Mouse (Mus musculus): ENCODE results near the gene Homez.

The Homez gene

GRCm38 (mm10) chr14:54870861-54871260 lies at the start of gene Homez:
Gene Homez (minus strand): TSS chr14:54870961.
- in situ Hi-C loops (cut with MboI, MseI) = no loop called here

DNA sequence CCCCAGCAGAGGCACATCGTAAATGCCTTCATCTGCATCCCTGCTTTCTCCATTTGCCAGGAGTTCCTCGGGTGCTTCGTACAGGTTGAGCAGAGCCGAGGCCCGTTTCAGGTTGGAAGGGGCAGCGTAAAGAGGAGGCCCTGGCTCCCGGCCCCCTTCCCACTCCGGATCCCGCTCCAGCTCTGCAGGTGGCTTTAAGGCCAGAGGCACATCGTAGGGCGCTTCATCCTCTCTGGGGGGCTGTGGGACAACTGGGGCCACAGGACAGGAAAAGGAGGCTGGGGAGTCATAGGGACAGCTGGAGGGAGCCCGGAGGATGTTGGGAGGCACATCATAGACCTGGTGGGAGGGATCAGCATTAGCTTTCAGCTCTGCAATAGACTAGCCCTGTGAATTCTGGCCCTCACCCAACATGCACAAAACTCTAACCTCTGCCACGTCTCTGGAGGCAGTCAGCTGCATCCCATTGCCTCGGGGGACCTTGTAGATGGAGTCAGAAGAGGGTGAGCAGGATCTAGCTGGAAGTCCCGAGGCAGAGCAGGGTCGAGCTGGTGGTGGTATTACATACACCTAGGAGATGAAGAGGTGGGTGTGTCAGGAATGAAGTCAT lies 49.4 kb upstream of the Homez start:
- in situ Hi-C loops (cut with MboI, MseI) = loop anchor here (5.0 kb wide), 1 partner anchor 82 kb away; no protein-coding TSS in a partner anchor

GRCm38 (mm10) chr14:54913343-54913742 lies 42.6 kb upstream of the Homez start:
- in situ Hi-C loops (cut with MboI, MseI) = no loop called here

DNA sequence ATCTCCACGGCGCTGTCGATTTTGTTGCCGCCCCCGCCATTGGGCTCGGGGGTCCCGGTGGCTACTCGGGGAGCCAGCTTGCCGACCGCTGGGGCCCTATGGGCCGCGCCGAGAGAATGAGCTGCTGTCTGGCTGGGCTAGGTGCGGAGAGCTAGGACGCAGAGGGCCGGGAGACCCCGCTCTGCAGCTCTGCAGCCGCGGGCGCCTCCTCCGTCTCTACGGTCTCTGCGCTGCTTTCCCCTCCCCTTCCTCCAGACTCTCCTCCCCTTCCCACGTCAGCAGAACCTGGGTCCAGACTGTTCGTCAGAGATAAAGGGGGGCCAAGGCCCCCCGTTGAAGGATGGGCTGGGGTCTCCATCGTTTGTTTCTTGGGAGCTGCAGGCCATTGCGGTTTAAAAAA lies 42.1 kb upstream of the Homez start, which contains the start of gene Slc22a17:
Gene Slc22a17, minus strand, starts transcription at position 247 of the 400 bp plus-strand sequence.
- in situ Hi-C loops (cut with MboI, MseI) = no loop called here

DNA sequence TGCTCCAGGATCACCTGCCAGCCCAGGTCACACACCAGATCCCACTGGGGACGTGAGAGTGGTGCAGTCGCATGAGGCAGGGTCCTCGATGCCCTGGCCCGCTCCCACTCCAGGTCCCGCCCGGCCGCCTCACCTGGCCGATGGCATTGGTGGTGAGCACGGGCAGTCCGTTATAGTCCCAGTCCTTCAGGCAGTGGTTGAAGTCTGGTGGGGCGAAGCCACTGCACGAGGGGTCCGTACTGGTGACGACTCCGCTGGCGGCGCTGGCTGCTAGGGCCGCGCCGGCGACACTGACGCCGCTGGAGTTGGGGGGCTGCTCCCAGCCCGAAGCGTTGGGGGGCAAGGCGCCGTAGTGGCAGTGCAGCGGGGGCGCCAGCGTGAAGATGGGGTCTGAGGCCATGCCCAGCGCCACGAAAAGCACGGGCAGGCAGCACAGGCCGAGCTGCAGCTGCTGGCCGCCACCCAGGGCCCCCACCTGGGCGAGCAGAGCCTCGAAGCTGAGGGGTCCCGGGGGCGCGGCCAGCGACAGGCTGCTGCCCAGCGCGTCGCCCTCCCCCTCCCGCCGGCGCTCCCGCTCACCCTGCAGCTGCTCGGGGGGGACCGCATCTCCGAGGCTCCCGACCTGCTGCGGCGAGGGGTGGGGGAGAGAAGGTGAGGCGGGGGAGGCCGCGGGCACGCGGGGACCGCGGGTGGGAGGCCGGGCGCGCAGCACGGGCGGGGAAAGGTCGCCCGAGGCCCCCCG lies 41.5 kb upstream of the Homez start:
- in situ Hi-C loops (cut with MboI, MseI) = no loop called here

DNA sequence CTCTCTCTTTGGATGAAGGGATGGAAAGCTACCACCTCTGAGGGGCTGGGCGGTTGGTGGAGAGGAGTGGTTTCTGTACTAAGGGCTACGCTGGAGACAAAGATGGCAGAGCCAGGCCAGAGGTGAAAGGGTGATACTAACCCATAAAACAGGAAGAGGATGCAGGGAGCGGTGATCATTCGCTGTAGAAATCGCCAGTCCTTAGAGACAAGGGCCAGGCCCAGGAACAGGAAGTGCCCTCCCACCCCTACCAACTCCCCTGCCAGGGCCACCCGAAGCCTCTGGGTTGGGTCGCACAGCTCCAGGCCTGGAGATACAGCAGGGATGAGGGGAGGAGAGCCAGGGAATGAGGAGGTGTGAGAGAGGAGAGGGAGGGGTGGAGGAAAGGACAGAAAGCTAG lies 37.9 kb upstream of the Homez start:
- in situ Hi-C loops (cut with MboI, MseI) = no loop called here

DNA sequence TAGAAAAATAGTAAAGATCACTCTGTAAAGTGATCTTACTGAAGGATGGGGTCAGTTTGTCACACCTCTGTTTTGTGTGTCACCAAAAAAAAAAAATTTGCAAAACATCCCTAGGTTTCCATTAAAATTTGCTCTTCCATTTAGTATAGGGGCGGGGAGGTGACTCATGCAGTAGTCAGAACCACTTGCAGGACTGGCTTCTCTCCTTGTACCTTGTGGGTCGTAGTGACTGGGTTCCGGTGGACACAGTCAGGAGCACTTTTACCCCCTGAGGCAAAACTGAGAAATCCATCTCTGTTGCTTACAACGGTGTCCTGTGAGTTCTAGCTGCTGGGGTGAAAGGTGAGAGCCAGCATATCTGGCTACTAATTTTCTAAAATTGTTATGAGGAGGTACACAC lies 32.9 kb upstream of the Homez start:
- in situ Hi-C loops (cut with MboI, MseI) = no loop called here

DNA sequence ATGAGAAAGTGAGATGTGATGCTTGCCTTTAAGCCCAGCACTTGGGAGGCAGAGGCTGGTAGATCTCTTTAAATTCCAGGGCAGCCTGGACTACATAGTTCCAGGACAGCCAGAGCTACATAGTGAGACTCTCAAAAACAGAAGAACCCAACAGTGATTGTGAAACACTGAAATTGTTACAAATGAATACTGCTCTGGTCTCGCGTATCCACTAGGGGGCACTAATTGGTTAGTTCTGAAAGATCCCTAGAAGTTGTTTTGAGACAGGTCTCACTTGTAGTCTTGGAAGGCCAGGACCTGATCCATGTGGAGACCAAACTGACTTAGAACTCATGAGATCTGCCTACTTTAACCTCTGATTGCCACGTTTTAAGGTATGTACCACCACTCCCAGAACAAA lies 29.6 kb upstream of the Homez start:
- in situ Hi-C loops (cut with MboI, MseI) = no loop called here

GRCm38 (mm10) chr14:54897445-54897844 lies 26.7 kb upstream of the Homez start:
- in situ Hi-C loops (cut with MboI, MseI) = no loop called here

GRCm38 (mm10) chr14:54894296-54895151 lies 23.8 kb upstream of the Homez start:
- in situ Hi-C loops (cut with MboI, MseI) = no loop called here

DNA sequence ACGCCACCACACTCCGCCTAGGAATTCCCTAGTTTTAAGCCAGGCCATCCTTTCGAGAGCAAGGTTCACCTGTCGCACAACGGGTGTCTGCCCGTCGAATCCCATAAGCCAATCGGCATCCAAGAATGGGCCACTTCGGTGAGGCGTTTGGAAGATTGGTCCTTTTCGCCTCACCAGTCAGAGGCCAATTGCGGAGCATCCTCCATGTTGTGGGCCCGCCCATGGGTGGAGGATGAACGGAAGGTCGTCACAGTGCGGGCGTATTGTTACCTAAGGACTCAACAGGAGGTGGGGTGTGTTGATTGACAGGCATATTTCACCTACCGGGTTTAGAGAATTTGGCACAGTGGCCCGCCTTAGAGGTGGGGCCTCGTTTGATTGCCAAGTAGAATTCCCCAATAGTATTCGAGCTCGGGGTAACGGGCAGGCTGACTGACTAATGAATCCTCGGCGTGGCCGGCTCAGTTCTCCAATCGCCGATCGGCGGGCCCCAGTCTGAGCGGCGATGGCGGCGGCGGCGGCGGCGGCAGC lies 23.0 kb upstream of the Homez start:
- in situ Hi-C loops (cut with MboI, MseI) = no loop called here

DNA sequence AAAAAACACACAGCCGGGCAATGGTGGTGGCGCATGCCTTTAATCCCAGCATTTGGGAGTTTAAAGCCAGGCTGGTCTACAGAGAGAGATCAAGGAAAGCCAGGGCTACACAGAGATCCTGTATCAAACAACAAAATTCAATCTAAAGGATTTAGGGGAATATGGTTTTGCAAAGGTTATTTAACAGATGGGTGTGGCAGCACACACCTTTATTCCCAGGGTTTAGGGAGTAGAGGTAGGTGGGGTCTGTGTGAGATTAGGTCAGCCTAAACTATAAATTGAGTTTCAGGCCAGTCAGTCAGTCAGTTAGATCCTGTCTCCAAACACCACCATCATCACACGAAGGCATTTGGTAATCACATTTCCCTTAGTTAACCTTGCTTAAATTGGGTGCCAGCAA lies 21.4 kb upstream of the Homez start, which contains the start of gene Pabpn1:
Gene Pabpn1, plus strand, starts transcription at position 301 of the 400 bp plus-strand sequence.
- in situ Hi-C loops (cut with MboI, MseI) = no loop called here

DNA sequence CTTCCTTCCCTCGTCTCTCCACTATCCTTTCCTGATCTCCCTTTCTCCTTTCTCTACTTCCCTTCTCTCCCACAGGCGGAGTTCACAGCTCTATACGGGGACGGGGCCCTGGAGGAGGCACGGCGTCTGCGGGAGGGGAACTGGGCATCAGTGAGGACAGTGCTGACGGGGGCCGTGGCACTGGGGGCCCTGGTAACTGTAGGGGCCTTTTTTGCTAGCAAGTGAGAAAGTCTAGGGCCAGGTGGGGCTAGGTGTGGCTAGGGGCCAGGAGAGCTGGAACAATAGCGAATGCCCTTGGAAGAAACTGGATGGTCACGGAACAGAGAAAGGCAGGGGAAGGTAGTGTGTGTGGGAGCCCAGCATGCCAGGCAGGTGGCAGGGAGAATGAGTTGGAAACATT lies 14.5 kb upstream of the Homez start:
- in situ Hi-C loops (cut with MboI, MseI) = no loop called here

GRCm38 (mm10) chr14:54884022-54884712 lies 13.4 kb upstream of the Homez start:
- in situ Hi-C loops (cut with MboI, MseI) = no loop called here

DNA sequence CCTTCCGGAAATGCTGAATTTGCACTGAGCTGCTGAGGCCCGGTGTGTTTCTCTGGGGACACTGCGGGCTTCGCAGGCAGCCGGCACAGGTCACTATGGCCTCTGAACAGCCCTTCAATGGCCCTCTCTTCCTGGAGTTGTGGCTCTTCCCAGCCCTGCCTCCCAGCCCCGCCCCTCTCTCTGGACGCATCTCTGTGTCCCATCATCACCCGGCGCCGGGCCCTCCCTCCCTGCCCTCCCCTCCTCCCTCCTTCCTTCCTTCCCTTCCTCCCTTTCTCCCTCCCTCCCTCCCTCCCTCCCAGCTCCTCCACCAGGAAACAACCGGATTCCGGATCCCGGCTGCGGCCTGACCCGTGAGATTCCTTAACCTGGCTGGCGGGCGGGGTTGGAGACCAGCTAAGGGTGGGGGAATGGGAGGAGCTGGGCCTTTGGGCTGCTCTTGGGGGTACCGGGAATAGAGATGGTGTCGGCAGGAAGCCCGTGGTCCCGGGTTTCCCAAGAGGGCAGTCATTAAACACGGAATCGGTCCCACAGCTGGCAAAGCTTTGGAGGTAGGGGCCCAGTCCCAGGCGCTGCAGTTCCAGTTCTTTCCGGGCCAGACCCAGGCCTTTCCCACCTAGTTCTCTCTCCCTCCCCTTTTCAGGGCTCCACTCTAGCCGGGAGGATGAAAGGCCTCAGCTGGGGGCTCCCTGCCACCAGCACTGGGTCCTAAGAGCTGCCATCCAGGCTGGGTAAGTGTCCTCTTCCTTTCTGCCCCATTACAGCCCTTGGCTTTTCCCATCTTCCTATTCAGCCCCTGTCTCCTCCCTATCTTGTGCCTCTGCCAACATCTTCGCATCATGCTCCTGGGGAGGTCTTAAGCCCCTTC lies 12.6 kb upstream of the Homez start, which contains the start of the genes Bcl2l2 and Gm20521:
Gene Bcl2l2, plus strand, starts transcription at position 224 of the 868 bp plus-strand sequence.
Gene Gm20521, plus strand, starts transcription at position 288 of the 868 bp plus-strand sequence.
- in situ Hi-C loops (cut with MboI, MseI) = no loop called here

DNA sequence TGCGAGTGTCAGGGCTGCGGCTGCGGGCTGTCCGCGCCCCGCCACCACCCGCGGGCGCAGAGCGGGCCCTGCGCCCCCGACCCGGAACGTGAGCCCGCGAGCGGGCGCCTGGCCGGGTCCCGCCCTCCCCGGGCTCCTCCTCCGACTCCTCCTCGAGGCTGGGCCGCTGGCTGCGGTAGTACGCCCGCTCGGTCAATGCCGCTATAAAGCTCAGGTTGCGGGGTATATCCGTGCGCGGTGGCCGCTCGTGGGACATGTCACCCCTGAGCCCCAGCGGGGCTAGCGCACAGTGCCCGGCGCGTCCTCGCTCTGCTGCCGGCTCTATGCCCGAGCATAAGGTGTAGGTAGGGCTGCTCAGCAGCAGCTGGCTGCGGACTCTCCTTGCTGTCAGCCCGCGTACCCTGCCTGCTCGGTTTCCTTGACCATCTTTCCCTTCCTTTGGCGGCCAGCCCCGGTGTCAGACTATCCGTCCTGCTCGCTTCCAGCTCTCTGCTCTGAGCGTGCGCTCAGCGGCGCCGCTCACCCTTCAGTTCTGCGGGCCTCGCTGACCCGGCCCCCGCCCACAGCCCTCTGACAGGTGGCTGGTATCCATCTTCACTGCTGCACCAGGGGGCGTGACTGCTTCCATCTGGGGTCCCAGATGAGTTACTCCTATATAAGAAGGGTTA lies 6.4 kb upstream of the Homez start, which contains the start of gene Ppp1r3e:
Gene Ppp1r3e, minus strand, starts transcription at position 503 of the 668 bp plus-strand sequence.
- in situ Hi-C loops (cut with MboI, MseI) = no loop called here

DNA sequence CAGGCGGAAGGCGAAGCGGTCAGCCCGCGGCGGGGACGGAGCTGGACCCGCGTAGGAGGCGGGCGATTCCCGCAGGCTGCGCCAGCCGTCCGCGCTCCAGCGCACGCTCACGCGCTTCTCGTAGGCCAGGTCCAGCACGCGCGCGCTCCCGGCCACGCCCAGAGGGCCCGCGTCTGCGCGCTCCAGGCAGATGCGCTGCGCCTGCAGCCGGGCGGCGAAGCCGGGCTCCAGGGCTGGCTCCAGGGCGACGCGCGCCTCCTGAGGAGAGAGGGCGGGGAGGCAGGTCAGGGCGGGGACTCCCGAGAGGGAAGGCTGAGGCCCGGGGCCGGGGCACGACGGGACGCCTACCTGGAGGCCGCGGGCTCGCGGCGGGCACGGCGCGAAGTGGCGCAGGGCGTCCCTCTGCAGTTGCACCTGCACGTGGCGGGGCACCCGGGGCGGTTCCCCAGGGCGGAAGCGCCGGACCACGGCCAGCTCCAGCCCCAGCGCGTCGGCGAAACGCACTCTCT lies 5.8 kb upstream of the Homez start:
- in situ Hi-C loops (cut with MboI, MseI) = no loop called here

GRCm38 (mm10) chr14:54875844-54876538 lies 5.2 kb upstream of the Homez start:
- in situ Hi-C loops (cut with MboI, MseI) = no loop called here

DNA sequence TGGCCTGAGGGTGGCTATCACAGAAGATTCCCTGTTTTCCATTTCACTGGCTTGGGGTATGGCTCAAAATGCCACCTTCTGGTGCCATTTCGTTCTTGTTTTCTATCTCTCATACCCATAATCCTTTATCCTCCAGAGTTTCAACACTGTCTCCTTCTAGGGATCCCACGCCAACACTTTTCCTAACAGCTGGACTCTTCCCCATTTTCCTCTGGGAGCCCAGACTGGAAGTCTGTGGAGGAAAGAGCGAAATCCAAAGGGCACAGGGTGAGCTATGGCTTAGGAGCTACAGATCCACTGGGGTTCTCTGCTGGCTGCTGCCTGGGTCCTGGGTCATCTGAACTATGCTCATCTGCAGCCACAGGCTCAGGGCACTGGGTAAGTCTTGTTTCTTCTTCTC lies 3.4 kb upstream of the Homez start:
- in situ Hi-C loops (cut with MboI, MseI) = no loop called here
